Mouse (Mus musculus): ENCODE measurements at regions not wholly inside any gene's neighbourhood (a gene's known extent, or its start where the extent isn't known, plus 50 kb on each side); places are given as distances from the start of the nearest gene placed in this dataset.

GRCm38 (mm10) chr11:19866262-19866661, 57.9 kb upstream of the Spred2 start:
- no peak for TF ChIP-seq POLR2A (IDR thresholded peaks at IDR 0.05; ENCODE audit: insufficient read depth, low read length)
- no peak for TF ChIP-seq CTCF (IDR thresholded peaks at IDR 0.05; ENCODE audit: low read depth, low read length)
- TF ChIP-seq EP300 (IDR thresholded peaks at IDR 0.05; ENCODE audit: insufficient read depth, low read depth, low read length), result no peak
